Mouse (Mus musculus): ENCODE results near the gene Sncg. TPM values are rescaled to one million over a fixed set of nuclear protein-coding genes. Genes with fewer than 3 reads are reported as not detected.
"Not testable (repeated sequence)": the region's sequence is repeated elsewhere in the genome, so short reads cannot be mapped to it uniquely, and the experiment has no call there.

The Sncg gene
- total RNA-seq, 2 experiments from 2014 or later, result 3.0 to 3.9 TPM

DNA sequence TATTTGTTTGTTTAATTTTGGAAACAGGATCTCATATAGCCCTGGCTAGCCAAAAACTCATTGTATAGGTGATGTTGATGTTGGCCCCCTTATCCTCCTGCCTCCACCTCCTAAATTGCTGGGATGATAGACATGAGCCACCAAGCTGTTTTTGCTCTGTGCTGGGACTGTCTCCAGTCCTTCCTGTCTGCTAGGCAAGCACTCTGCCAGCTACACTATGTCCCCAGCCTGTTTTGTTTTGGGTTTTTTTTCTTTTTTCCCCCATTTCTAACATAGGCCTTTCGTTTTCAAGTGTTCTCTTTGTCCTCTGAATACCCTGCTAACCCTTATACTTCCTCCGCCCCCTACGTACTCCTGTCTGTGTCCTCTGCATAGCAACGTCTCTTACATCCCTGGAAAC lies 18.7 kb upstream of the Sncg start:
- no peak overlapping the region for H3K4me3 ChIP-seq
- intact Hi-C loops (cut with DNase I), result no loop called here
- H3K27ac ChIP-seq, result no peak overlapping the region
- no peak for TF ChIP-seq CTCF (IDR thresholded peaks at IDR 0.05)
- no peak for DNase-seq (ENCODE audit: extremely low spot score in 1 of 2, low spot score in 2 of 2)

DNA sequence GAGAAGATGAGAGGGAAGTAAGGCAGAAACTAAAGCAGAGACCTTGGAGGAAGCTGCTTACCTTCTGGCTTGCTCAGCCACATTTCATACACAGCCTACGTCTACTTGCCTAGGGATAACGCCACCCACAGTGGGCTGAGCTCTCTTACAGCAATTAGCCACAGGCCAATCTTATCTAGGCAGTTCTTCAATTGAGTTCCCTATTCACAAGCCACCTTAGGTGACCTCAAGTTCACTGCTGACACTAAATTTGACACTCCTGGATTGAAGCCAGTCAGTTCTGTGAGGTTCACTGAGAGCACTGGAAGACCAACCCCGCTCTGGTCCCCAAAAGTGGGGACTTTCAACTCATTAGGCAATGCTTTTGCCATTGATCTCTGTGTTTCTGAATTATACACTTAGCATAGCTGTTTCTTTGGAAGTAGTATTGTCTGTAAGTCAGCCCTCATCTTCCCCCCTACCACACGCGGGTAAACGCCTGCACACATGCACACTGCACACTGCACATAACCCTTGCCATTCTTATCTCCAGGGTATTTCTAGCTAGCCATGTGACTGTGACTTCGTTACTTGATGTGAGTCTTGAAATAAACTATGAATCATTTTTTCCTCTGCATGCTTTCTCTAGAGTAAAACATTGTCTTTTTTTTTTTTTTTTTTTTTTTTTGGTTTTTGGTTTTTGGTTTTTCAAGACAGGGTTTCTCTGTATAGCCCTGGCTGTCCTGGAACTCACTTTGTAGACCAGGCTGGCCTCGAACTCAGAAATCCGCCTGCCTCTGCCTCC lies 8.5 kb upstream of the Sncg start:
- intact Hi-C loops (cut with DNase I), result no loop called here
- DNase-seq (ENCODE audit: extremely low spot score in 1 of 2, low spot score in 2 of 2), result no peak

DNA sequence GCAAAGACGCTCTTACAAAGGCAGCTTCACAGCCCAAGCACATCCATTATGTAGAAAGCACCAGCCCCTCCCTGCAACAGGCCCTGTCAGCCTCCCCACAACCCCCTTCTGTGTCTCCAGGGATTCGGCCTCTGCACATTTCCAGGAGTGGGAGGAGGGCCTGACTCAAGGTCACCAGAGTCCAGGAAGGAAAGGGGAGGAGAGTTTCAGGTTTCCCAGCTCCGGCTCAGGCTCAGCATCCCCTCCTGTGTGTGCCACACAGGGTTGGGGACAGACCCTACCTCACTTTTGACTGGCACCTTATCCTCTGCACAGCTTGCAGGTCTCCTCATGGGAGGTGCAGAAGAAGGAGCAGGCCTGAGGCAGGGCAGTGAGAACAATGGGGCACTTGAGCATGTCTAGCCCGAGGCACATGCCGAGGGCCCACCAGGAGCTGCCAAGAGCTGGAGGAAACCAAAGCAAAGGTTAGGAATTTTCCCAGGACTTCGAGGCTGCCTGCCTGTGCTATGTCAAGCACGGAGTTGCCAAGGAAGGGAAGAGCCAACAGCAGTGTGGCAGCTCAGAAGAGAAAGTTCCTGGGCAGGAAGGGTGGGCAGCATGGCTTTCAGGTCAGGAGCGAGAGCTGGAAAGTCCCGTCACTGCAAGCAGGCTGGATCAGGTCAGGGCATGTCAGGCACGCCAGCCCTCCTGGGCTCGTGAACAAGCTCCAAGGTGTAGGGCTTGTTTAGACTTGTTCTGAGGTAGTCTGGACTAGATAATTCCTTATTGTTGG lies 4.2 kb upstream of the Sncg start:
- no peak for TF ChIP-seq CTCF (IDR thresholded peaks at IDR 0.05)
- Histone ChIP-seq H3K27ac (no peak overlapping the region), H3K4me3 (no peak overlapping the region)
- intact Hi-C loops (cut with DNase I), result loop anchor here (2.0 kb wide), 1 partner anchor 16 kb away; no protein-coding TSS in a partner anchor
- no peak for DNase-seq (ENCODE audit: extremely low spot score in 1 of 2, low spot score in 2 of 2)

More for the DNA sequence above, 8.5 kb upstream of the Sncg start:
- Histone ChIP-seq H3K4me3 (no peak overlapping the region), H3K27ac (no peak overlapping the region)
- TF ChIP-seq CTCF (IDR thresholded peaks at IDR 0.05), result no peak

DNA sequence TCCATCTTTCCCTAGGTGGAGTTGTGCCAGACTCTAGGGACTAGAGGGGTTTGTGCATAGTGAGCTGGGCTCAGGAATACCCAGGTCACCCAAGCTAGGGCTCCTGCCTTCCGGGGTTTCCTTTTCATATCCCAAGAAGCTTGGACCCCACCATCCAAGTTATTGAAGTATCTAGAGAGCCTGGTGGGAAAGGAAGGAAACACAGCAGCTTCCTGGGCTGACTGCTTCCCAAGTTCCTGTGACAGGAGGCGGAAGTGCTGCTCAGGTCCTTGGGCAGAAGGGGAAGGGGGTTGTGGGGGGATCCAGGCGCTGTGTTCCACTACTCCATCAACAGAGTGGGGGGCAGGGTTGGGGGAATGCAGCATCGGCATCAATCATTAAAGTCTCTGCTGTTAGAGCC lies 2.5 kb upstream of the Sncg start:
- intact Hi-C loops (cut with DNase I), result no loop called here
- no peak overlapping the region for H3K4me3 ChIP-seq
- no peak for TF ChIP-seq CTCF (IDR thresholded peaks at IDR 0.05)
- H3K27ac ChIP-seq, result no peak overlapping the region
- DNase-seq (ENCODE audit: extremely low spot score in 1 of 2, low spot score in 2 of 2), result no peak

DNA sequence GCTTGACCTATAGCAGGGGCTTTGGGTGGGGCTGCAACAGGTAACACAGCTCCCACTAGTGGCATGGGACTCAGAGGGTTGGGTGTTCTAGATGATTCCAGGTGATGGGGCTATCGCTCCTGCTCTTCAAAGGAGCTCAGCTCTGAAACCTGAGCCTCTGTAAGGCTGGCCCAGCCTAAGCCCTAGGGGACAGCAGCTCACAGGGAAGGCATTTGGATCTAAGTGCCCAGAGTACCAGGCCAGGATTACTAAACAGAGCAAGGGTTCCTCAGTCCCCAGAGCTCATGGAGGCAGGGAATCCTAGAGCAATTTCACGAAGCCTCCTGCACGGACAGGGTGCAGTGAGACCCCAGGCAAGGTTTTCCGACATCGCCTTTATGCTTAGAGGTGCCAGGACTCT lies 1.4 kb upstream of the Sncg start:
- intact Hi-C loops (cut with DNase I), result no loop called here
- Histone ChIP-seq H3K27ac (no peak overlapping the region), H3K4me3 (no peak overlapping the region)
- TF ChIP-seq CTCF (IDR thresholded peaks at IDR 0.05), result no peak
- no peak for DNase-seq (ENCODE audit: extremely low spot score in 1 of 2, low spot score in 2 of 2)

DNA sequence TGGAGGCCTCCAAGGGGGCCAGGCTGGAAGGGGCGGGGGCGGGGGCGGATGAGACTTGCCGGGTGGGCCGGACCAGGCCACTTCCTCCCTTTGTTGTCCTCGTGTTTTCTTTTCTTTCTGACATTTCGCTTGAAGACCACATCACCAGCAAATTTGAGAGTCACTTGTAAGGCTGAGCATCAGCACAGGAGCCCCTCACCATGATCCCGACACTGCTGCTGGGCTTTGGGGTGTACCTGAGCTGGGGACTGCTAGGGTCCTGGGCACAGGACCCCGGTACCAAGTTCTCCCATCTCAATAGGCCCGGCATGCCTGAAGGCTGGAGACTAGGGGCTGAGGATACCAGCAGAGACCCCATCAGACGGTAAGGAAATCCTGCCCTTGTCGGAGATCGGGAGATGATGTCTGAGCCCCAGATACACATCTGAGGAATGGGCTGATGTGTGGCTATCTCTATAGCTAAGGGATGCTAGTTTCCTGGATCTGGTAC lies 871 bp upstream of the Sncg start, which contains the start of gene Mmrn2:
Mmrn2 (plus strand) TSS at position 51 of the 490 bp plus-strand sequence.
- Histone ChIP-seq H3K27ac (no peak within 1 kb of the TSS), H3K4me3 (no peak within 1 kb of the TSS)
- intact Hi-C loops (cut with DNase I), result no loop called here

DNA sequence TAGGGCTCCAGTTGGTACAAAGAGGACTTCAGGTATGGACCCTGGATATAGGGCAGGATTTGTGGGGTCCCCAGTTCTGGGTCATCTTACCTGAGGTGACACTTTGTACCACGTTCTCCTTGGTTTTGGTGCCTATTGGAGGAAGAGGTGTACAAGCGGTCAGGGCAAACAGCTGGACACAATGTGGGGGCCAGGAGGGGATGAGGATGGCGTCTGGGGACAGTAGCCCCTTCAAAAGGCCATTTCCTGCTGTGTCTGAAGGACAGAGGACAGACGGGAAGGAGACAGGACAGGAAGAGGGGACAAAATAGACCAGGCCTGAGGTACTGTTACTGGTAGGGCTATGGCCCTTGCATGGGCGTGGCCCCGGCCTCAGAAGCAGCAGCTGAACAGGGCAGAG lies 1.0 kb downstream of the Sncg start:
- intact Hi-C loops (cut with DNase I), result no loop called here
- DNase-seq (ENCODE audit: extremely low spot score in 1 of 2, low spot score in 2 of 2), result no peak
- TF ChIP-seq CTCF (IDR thresholded peaks at IDR 0.05), result no peak
- no peak overlapping the region for H3K27ac ChIP-seq
- H3K4me3 ChIP-seq, result no peak overlapping the region

More for the DNA sequence above, 871 bp upstream of the Sncg start, which contains the start of gene Mmrn2:
- no peak for TF ChIP-seq CTCF (IDR thresholded peaks at IDR 0.05)
- DNase-seq (ENCODE audit: extremely low spot score in 1 of 2, low spot score in 2 of 2), result no peak

DNA sequence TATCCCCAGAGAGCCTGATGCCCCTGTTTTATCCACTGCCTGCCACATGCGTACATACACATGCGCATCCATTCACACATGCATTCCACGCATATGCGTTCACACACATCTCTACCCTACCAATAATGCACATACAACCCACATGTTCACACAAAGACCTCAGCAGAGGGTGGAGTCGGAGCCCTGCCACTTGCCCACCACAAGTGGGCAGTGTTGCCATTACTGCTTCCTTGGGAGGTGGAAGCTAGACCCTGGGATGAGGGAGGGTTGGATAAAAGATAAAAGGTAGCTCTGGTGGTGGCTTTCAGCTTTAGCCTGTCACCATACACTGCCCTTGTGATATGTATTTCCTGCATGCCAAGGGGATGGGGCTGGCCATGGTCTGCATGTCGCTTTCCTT lies 1.9 kb downstream of the Sncg start:
- Histone ChIP-seq H3K4me3 (no peak overlapping the region), H3K27ac (no peak overlapping the region)
- TF ChIP-seq CTCF (IDR thresholded peaks at IDR 0.05), result peak; percentile 88
- intact Hi-C loops (cut with DNase I), result loop anchor here (1.0 kb wide), 2 partner anchors 29 to 198 kb away; no protein-coding TSS in a partner anchor
- peak; percentile 47 to 71 for DNase-seq (ENCODE audit: extremely low spot score in 1 of 2, low spot score in 2 of 2)

DNA sequence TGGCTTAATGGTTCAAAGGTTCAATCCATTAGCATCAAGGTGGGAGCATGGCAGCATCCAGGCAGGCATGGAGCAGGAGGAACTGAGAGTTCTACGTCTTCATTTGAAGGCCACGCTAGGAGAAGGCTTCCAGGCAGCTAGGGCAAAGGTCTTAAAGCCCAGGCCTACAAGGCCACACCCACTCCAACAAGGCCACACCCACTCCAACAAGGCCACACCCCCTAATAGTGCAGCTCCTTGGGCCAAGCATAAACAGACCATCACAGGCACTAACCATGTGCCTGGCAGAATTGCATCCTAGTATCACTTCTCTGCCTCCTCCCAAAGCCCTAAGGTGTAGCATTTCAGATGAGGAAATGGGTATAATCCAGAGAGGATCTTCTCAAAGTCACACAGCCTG lies 2.8 kb downstream of the Sncg start:
- intact Hi-C loops (cut with DNase I), result loop anchor here (1.0 kb wide), 2 partner anchors 30 to 199 kb away; no protein-coding TSS in a partner anchor
- no peak for DNase-seq (ENCODE audit: extremely low spot score in 1 of 2, low spot score in 2 of 2)
- TF ChIP-seq CTCF (IDR thresholded peaks at IDR 0.05), result no peak
- Histone ChIP-seq H3K27ac (no peak overlapping the region), H3K4me3 (no peak overlapping the region)

DNA sequence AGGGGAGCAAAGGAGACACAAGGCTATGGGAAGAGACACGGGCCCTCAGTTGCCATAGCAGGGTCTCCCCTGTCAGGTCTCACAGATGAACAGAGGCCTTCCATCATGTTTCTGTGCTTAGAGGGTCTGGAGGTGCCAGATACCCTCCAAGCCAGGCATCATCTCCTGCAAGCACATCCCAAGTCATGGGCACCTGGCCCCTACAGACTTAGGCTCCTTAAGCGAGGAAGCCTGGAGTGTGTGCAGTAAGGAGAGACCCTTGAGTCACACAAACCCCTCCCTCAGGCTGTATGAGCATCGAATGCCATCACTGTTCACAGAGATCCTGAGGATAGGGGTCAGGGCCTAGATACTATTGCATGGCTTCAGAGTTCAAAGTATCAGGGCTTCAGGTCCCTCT lies 3.7 kb downstream of the Sncg start:
- intact Hi-C loops (cut with DNase I), result no loop called here
- no peak for TF ChIP-seq CTCF (IDR thresholded peaks at IDR 0.05)
- Histone ChIP-seq H3K4me3 (no peak overlapping the region), H3K27ac (no peak overlapping the region)
- no peak for DNase-seq (ENCODE audit: extremely low spot score in 1 of 2, low spot score in 2 of 2)

DNA sequence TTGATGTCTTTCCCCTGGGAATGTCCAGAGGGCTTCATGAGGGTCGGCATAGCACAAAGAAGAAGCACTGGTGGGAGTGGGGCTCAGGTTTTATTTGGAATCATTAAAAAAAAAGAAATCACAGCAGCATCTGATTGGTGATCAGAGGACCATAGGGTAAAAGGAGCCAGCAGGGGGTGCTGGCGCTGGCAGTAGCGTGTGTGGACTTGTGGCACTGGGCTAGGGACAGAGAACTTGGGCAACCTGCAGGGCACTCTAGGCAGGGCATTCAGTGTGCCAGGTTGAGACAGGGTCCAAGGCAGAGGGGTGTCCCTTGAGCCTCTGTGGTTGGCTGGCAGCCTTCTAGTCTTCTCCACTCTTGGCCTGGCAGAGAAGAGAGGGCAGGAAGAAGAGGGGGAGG lies 4.4 kb downstream of the Sncg start:
- peak; percentile 31; the same call in 1 of the 2 replicates for TF ChIP-seq CTCF (IDR thresholded peaks at IDR 0.05)
- no peak overlapping the region for H3K4me3 ChIP-seq
- no peak for DNase-seq (ENCODE audit: extremely low spot score in 1 of 2, low spot score in 2 of 2)
- no peak overlapping the region for H3K27ac ChIP-seq
- intact Hi-C loops (cut with DNase I), result no loop called here

DNA sequence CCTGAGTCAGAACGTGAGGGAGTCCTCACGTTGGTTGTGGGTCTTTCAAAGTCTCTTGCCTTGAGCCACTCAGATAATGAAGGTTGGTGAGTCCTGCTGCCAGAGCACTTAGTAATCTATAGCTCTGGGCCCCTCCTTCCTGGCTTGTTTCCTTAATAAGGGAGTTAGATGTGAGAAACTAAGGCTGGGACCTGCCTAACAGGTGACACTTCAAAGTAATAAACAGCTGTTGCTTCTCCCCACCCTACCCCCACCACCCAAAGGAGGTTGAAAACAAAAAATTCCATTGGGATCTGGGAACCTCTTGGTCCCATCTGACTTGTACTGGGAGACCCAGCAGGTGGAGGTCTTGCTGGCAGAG lies 9.5 kb downstream of the Sncg start:
- TF ChIP-seq CTCF (IDR thresholded peaks at IDR 0.05), result no peak
- H3K27ac ChIP-seq, result no peak overlapping the region
- no peak for DNase-seq (ENCODE audit: extremely low spot score in 1 of 2, low spot score in 2 of 2)
- no peak overlapping the region for H3K4me3 ChIP-seq
- intact Hi-C loops (cut with DNase I), result loop anchor here (5.0 to 10.0 kb wide), 2 partner anchors 182 to 410 kb away; no protein-coding TSS in a partner anchor

DNA sequence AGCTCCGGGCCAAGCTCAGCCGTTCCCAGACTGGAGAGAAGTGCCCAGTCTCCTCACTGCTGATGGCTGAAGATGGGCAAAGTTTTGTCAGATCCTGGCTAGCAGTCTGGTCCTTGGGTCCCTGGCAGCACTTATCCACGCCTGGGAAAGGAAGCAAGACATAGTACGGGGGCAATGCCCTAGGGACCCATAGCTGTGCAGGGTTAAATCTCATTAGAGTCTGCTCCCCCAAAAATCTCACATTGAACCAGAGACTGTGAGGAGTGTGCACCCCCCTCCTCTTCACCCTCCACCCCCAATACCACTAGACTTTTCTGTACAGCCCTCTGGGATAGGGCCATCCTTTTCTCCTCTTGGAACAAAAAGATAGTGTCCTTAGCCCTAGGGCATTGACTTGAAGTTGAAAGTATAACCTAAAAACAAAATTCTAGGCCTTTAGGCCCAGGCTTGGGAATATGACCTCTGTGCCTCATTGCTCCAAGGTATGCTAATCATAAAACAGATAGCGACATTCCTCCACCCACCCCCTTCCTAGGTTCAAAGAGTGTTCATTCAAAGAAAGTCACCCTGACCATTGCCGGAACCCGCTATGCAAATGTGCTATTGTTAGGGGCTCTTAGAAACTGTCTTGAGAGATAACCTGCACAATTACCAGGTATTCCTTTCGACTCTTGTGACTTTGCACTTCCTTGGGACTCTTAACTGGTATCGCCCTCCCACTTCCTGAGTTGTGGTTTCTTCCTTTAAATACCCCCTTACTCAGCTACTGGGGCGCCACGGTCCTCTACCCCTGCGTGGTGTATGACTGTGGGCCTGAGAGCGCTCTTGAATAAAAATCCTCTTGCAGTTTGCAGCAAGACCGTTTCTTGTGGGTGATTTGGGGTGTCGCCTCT lies 10.1 kb downstream of the Sncg start:
- peak overlapping the region; percentile 34 for H3K27ac ChIP-seq
- not testable (repeated sequence) for DNase-seq (ENCODE audit: extremely low spot score in 1 of 2, low spot score in 2 of 2)
- intact Hi-C loops (cut with DNase I), result loop anchor here (5.0 to 10.0 kb wide), 3 partner anchors 52 to 410 kb away; partner anchors contain the start of genes Glud1 and Shld2
- H3K4me3 ChIP-seq, result peak overlapping the region; percentile 55

All from left cerebral cortex, adult 2 months (tissue).